Mouse (Mus musculus): ENCODE measurements at regions not wholly inside any gene's neighbourhood (a gene's known extent, or its start where the extent isn't known, plus 50 kb on each side); places are given as distances from the start of the nearest gene placed in this dataset.
A peak's percentile ranks its signal among the peaks of the same experiment; 100 is the strongest.
"Not testable (repeated sequence)": the region's sequence is repeated elsewhere in the genome, so short reads cannot be mapped to it uniquely, and the experiment has no call there.

GRCm38 (mm10) chr7:60622271-60623249 is 482.5 kb upstream of the Snrpn start:
- DNase-seq (ENCODE audit: low spot score): peak; percentile 40

DNA sequence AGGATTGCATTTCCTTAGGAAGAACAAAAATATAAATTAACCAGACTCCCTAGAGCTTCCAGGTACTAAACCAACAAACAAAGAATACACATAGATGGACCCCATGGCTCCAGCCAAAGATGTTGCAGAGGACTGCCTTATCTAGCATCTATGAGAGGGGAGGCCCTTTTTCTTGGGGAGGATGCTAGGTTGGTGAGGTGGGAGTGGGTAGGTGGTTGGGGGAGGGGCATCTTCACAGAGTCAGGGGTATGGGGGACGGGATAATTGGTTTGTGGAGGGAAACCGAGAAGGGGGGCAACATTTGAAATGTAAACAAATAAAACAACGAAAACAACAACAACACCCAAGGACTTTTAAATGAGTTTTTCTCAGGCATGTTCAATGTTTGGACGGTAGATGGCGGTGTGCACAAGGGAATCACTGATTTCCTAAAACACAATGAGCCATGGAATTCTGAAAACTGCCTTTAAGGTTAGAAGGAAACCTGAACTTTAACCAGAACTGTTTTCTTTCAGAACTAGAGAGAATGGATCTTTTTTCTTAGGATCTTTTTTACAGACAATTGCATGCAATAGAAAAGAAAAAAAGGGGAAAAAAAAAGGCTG is 477.2 kb upstream of the Snrpn start:
- DNase-seq (ENCODE audit: low spot score): not testable (repeated sequence)
